Mouse (Mus musculus): ENCODE results near the gene Ntpcr. TPM values are rescaled to one million over a fixed set of nuclear protein-coding genes. Genes with fewer than 3 reads are reported as not detected.

Ntpcr gene
- total and polyA plus RNA-seq, 3 experiments: 40.0 to 45.3 TPM; not detected in 1

DNA sequence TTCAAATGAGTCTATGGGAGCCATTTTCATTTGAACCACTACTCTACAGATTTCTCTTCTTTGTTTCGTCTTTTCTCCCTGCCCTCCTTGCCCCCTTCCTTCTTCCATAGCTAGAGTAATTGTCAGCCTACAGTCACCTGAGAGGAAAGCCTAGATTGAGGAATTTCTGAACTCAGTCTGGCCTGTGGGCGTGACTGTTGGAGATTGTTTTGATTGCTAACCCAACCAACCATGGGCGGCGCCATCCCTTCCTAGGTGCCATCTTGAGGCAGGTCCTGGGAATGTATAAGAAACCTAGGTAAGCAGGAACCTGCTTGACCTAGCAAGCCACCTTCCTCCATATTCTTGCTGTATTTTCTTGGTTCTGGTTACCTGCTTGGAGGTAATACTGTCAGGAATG lies 3.6 kb upstream of the Ntpcr start:
- Histone ChIP-seq H3K9me3 (replicated peaks; ENCODE audit: insufficient read depth, low read length) (no peaks in the 10 kb centered on the region), H3K4me1 (ENCODE audit: control insufficient read depth in 1 of 2, insufficient read depth in 2 of 2, low read length in 2 of 2) (peaks cover 0 to 13% of the 10 kb centered on the region in 2 experiments; a peak in 2 of 4 replicates), H3K36me3 (ENCODE audit: control insufficient read depth in 1 of 2, insufficient read depth in 2 of 2, low read length in 2 of 2) (peaks cover 0 to 5% of the 10 kb centered on the region in 2 experiments; a peak in 2 of 4 replicates), H3K9ac (ENCODE audit: control insufficient read depth, low read depth, low read length, poor library complexity, severe bottlenecking) (no peak overlapping the region), H3K27ac (ENCODE audit: control insufficient read depth, low read depth, low read length) (no peak overlapping the region; the same call in 1 of the 2 replicates), H3K79me2 (ENCODE audit: control insufficient read depth, insufficient read depth, low read length, poor library complexity) (no peaks in the 10 kb centered on the region), H3K4me3 (ENCODE audit: control insufficient read depth in 1 of 2, insufficient read depth in 1 of 2, low read depth in 2 of 2, low read length in 2 of 2) (no peak overlapping the region), H3K27me3 (ENCODE audit: control insufficient read depth in 1 of 2, insufficient read depth in 2 of 2, low read length in 2 of 2) (no peaks in the 10 kb centered on the region)
- DNase-seq (ENCODE audit: low read depth, low spot score): peak; percentile 9
- TF ChIP-seq NELFE (IDR thresholded peaks at IDR 0.05; ENCODE audit: low read depth, low read length) (no peak), USF1 (IDR thresholded peaks at IDR 0.05; ENCODE audit: low read depth, low read length) (no peak), EP300 (IDR thresholded peaks at IDR 0.05; ENCODE audit: low read depth in 1 of 2, low read length in 2 of 2) (no peak), TBP (IDR thresholded peaks at IDR 0.05; ENCODE audit: low read depth, low read length) (no peak), RCOR1 (IDR thresholded peaks at IDR 0.05; ENCODE audit: low read depth, low read length) (no peak), ZNF384 (IDR thresholded peaks at IDR 0.05; ENCODE audit: low read depth, low read length) (no peak), POLR2AphosphoS5 (IDR thresholded peaks at IDR 0.05; ENCODE audit: borderline replicate concordance, low read depth, low read length) (no peak), GABPA (IDR thresholded peaks at IDR 0.05; ENCODE audit: low read depth, low read length) (no peak), MYC (IDR thresholded peaks at IDR 0.05; ENCODE audit: low read depth, low read length) (no peak), TAL1 (IDR thresholded peaks at IDR 0.05; ENCODE audit: low read length) (no peak), POLR2A (IDR thresholded peaks at IDR 0.05; ENCODE audit: control insufficient read depth in 1 of 2, insufficient read depth in 1 of 2, low read depth in 1 of 2, low read length in 2 of 2, poor library complexity in 1 of 2) (no peak), MYB (IDR thresholded peaks at IDR 0.05; ENCODE audit: low read depth, low read length) (no peak), CTCF (IDR thresholded peaks at IDR 0.05 in 2 of 3, conservative IDR thresholded peaks at IDR 0.05 in 1 of 3; ENCODE audit: control insufficient read depth in 1 of 3, insufficient read depth in 1 of 3, low read depth in 2 of 3, low read length in 3 of 3, poor library complexity in 1 of 3, severe bottlenecking in 1 of 3) (no peak), UBTF (IDR thresholded peaks at IDR 0.05; ENCODE audit: borderline replicate concordance, insufficient read depth, low read depth, low read length) (no peak), JUND (IDR thresholded peaks at IDR 0.05; ENCODE audit: low read depth, low read length) (no peak)

- TF ChIP-seq ZNF384 (IDR thresholded peaks at IDR 0.05; ENCODE audit: low read depth, low read length): peak; percentile 58
- no peak for TF ChIP-seq TCF12 (IDR thresholded peaks at IDR 0.05; ENCODE audit: low read depth, low read length)
- H3K27ac ChIP-seq (ENCODE audit: control insufficient read depth, low read depth, low read length): no peak overlapping the region
Measured at GRCm38 (mm10) chr8:125726986-125727385, 2.8 kb upstream of the Ntpcr start.

More at GRCm38 (mm10) chr8:125726986-125727385, 2.8 kb upstream of the Ntpcr start:
- H3K9me3 ChIP-seq (replicated peaks; ENCODE audit: insufficient read depth, low read length): no peaks in the 10 kb centered on the region
- H3K4me1 ChIP-seq (ENCODE audit: control insufficient read depth in 1 of 2, insufficient read depth in 2 of 2, low read length in 2 of 2): peaks cover 0 to 13% of the 10 kb centered on the region in 2 experiments; a peak in 2 of 4 replicates
- no peaks in the 10 kb centered on the region; a peak in 1 of 4 replicates for H3K27me3 ChIP-seq (ENCODE audit: control insufficient read depth in 1 of 2, insufficient read depth in 2 of 2, low read length in 2 of 2)
- no peak overlapping the region for H3K9ac ChIP-seq (ENCODE audit: control insufficient read depth, low read depth, low read length, poor library complexity, severe bottlenecking)
- H3K36me3 ChIP-seq (ENCODE audit: control insufficient read depth in 1 of 2, insufficient read depth in 2 of 2, low read length in 2 of 2): peaks cover 0 to 5% of the 10 kb centered on the region in 2 experiments; a peak in 2 of 4 replicates
- no peak for DNase-seq (ENCODE audit: low read depth, low spot score)
- no peaks in the 10 kb centered on the region for H3K79me2 ChIP-seq (ENCODE audit: control insufficient read depth, insufficient read depth, low read length, poor library complexity)
- H3K4me3 ChIP-seq (ENCODE audit: control insufficient read depth in 1 of 2, insufficient read depth in 1 of 2, low read depth in 2 of 2, low read length in 2 of 2): no peak overlapping the region; a peak in 1 of 4 replicates

All from MEL (cell line).